Mouse (Mus musculus) heart, embryonic 10.5 days (tissue): ENCODE data around the gene Zrsr1. TPM values are rescaled to one million over a fixed set of nuclear protein-coding genes. Genes with fewer than 3 reads are reported as not detected.

Experiments used
- DNase-seq: peaks from one replicate; pipeline ENCODE4 v3.0.0-alpha.2; 2017; ENCODE audit warnings: low spot score
- H3K27ac ChIP-seq: fragments of 300-500 bp; sonication (generic); 2 replicates; pipeline ENCODE4 v1.5.1; 2016; ENCODE audit warnings: mild to moderate bottlenecking
- H3K27me3 ChIP-seq: fragments of 300-500 bp; sonication (generic); 2 replicates; pipeline ENCODE4 v1.6.1; 2016; ENCODE audit warnings: mild to moderate bottlenecking; ENCODE audit not compliant: poor library complexity, insufficient read depth, severe bottlenecking
- H3K36me3 ChIP-seq: fragments of 300-500 bp; sonication (generic); 2 replicates; pipeline ENCODE4 v1.6.1; 2016; ENCODE audit warnings: mild to moderate bottlenecking, moderate library complexity
- H3K4me1 ChIP-seq: fragments of 300-500 bp; sonication (generic); 2 replicates; pipeline ENCODE4 v1.6.1; 2016; ENCODE audit warnings: mild to moderate bottlenecking
- H3K4me3 ChIP-seq: fragments of 300-500 bp; sonication (generic); 2 replicates; pipeline ENCODE4 v1.5.1; 2016; ENCODE audit warnings: mild to moderate bottlenecking, moderate library complexity
- H3K9me3 ChIP-seq: fragments of 300-500 bp; sonication (generic); 2 replicates; pipeline ENCODE4 v1.6.1; 2016; ENCODE audit warnings: mild to moderate bottlenecking, moderate library complexity
- WGBS: fragments of 180-500 bp; shearing (Covaris S2); methylation state at CpG from one replicate; pipeline ENCODE4 v1.1.7; 2016; 5-methylcytosine and 5-hydroxymethylcytosine counted together
- polyA plus RNA-seq: library from polyadenylated mRNA; unstranded; fragments of >200 nt; fragmentation: Nextera tagmentation; extraction: Ambion mirVana; gene quantifications from 2 replicates; pipeline ENCODE4 v1.2.1, GENCODE M21; 2016

Gene Zrsr1
- polyA plus RNA-seq, 1 experiment from 2014 or later, result 2.5 TPM

- H3K36me3 ChIP-seq, result peaks cover 50% of the 10 kb centered on the region
- no peaks in the 10 kb centered on the region for H3K9me3 ChIP-seq
- WGBS, result 89% methylated on average over 1 of the region's 1 CpGs
- 0 out of 2 replicates have a peak, but pooled peaks cover 4% of the 10 kb centered on the region for H3K4me1 ChIP-seq
- no peak for DNase-seq
- no peak overlapping the region for H3K27ac ChIP-seq
- no peaks in the 10 kb centered on the region for H3K27me3 ChIP-seq
- no peak overlapping the region for H3K4me3 ChIP-seq
These were observed 33.5 kb downstream of the Zrsr1 start for GRCm38 (mm10) chr11:23005276-23005675.

- WGBS, result 8% methylated on average over 6 of the region's 6 CpGs
- Histone ChIP-seq H3K9me3 (no peaks in the 10 kb centered on the region), H3K36me3 (peaks cover 32% of the 10 kb centered on the region), H3K4me1 (0 out of 2 replicates have a peak, but pooled peaks cover 4% of the 10 kb centered on the region), H3K27me3 (no peaks in the 10 kb centered on the region), H3K4me3 (peak overlapping the region; percentile 67), H3K27ac (peak overlapping the region; percentile 90)
- DNase-seq, result no peak
These were observed 35.3 kb downstream of the Zrsr1 start for GRCm38 (mm10) chr11:23007166-23007480.

GRCm38 (mm10) chr11:23007481-23008180 lies 35.8 kb downstream of the Zrsr1 start, which contains the start of gene Fam161a:
Gene Fam161a, plus strand, starts transcription at chr11:23007531.
- Histone ChIP-seq H3K36me3 (peaks cover 27% of the 10 kb centered on the region), H3K9me3 (no peaks in the 10 kb centered on the region), H3K4me3 (peak within 1 kb of the TSS; percentile 67), H3K4me1 (0 out of 2 replicates have a peak, but pooled peaks cover 4% of the 10 kb centered on the region), H3K27ac (peak within 1 kb of the TSS; percentile 90), H3K27me3 (no peaks in the 10 kb centered on the region)
- peak; percentile 90 for DNase-seq
- under 1% methylated on average over 22 of the region's 22 CpGs for WGBS

- peak; percentile 94 for DNase-seq
- Histone ChIP-seq H3K27me3 (no peaks in the 10 kb centered on the region), H3K9me3 (no peaks in the 10 kb centered on the region), H3K36me3 (peaks cover 21% of the 10 kb centered on the region), H3K4me1 (0 out of 2 replicates have a peak, but pooled peaks cover 4% of the 10 kb centered on the region), H3K4me3 (peak overlapping the region; percentile 67), H3K27ac (peak overlapping the region; percentile 90)
- WGBS, result under 1% methylated on average over 40 of the region's 40 CpGs
These were observed 36.5 kb downstream of the Zrsr1 start for GRCm38 (mm10) chr11:23008181-23008823.

- Histone ChIP-seq H3K36me3 (peaks cover 16% of the 10 kb centered on the region), H3K27me3 (no peaks in the 10 kb centered on the region), H3K9me3 (no peaks in the 10 kb centered on the region), H3K4me1 (0 out of 2 replicates have a peak, but pooled peaks cover 4% of the 10 kb centered on the region), H3K27ac (peak overlapping the region; percentile 90; the same call in 1 of the 2 replicates), H3K4me3 (peak overlapping the region; percentile 67)
- WGBS, result 33% methylated on average over 4 of the region's 4 CpGs
- DNase-seq, result no peak
These were observed 37.0 kb downstream of the Zrsr1 start for GRCm38 (mm10) chr11:23008824-23009200.

GRCm38 (mm10) chr11:23013096-23013495 lies 41.3 kb downstream of the Zrsr1 start:
- DNase-seq, result no peak
- 63% methylated on average over 1 of the region's 1 CpGs for WGBS
- Histone ChIP-seq H3K27me3 (no peaks in the 10 kb centered on the region), H3K36me3 (no peaks in the 10 kb centered on the region), H3K9me3 (no peaks in the 10 kb centered on the region), H3K27ac (no peak overlapping the region), H3K4me3 (no peak overlapping the region), H3K4me1 (no peaks in the 10 kb centered on the region)

- Histone ChIP-seq H3K27ac (no peak overlapping the region), H3K4me3 (no peak overlapping the region), H3K27me3 (no peaks in the 10 kb centered on the region), H3K9me3 (no peaks in the 10 kb centered on the region), H3K36me3 (no peaks in the 10 kb centered on the region), H3K4me1 (no peaks in the 10 kb centered on the region)
- DNase-seq, result no peak
- WGBS, result 78% methylated on average over 4 of the region's 4 CpGs
These were observed 41.9 kb downstream of the Zrsr1 start for GRCm38 (mm10) chr11:23013580-23014294.

- no peak for DNase-seq
- H3K36me3 ChIP-seq, result no peaks in the 10 kb centered on the region
- 71% methylated on average over 6 of the region's 6 CpGs for WGBS
- no peak overlapping the region for H3K4me3 ChIP-seq
- no peaks in the 10 kb centered on the region for H3K27me3 ChIP-seq
- H3K27ac ChIP-seq, result no peak overlapping the region
- no peaks in the 10 kb centered on the region for H3K4me1 ChIP-seq
- no peaks in the 10 kb centered on the region for H3K9me3 ChIP-seq
These were observed 43.2 kb downstream of the Zrsr1 start for GRCm38 (mm10) chr11:23014996-23015395.

GRCm38 (mm10) chr11:23017943-23018342 lies 46.1 kb downstream of the Zrsr1 start:
- WGBS, result 87% methylated on average over 4 of the region's 4 CpGs
- Histone ChIP-seq H3K9me3 (no peaks in the 10 kb centered on the region), H3K4me1 (no peaks in the 10 kb centered on the region), H3K27me3 (no peaks in the 10 kb centered on the region), H3K27ac (no peak overlapping the region), H3K36me3 (no peaks in the 10 kb centered on the region), H3K4me3 (no peak overlapping the region)
- DNase-seq, result no peak

GRCm38 (mm10) chr11:23020116-23020770 lies 48.4 kb downstream of the Zrsr1 start:
- Histone ChIP-seq H3K27me3 (no peaks in the 10 kb centered on the region), H3K27ac (no peak overlapping the region), H3K9me3 (no peaks in the 10 kb centered on the region), H3K36me3 (no peaks in the 10 kb centered on the region), H3K4me1 (no peaks in the 10 kb centered on the region), H3K4me3 (no peak overlapping the region)
- WGBS, result 72% methylated on average over 24 of the region's 24 CpGs
- no peak for DNase-seq

- Histone ChIP-seq H3K27me3 (no peaks in the 10 kb centered on the region), H3K4me3 (no peak overlapping the region), H3K9me3 (no peaks in the 10 kb centered on the region), H3K4me1 (no peaks in the 10 kb centered on the region), H3K36me3 (no peaks in the 10 kb centered on the region), H3K27ac (no peak overlapping the region)
- WGBS, result 90% methylated on average over 14 of the region's 14 CpGs
- no peak for DNase-seq
These were observed 49.0 kb downstream of the Zrsr1 start for GRCm38 (mm10) chr11:23020841-23021240.

- H3K9me3 ChIP-seq, result no peaks in the 10 kb centered on the region
- DNase-seq, result no peak
- WGBS, result 78% methylated on average over 2 of the region's 2 CpGs
These were observed 51.4 kb downstream of the Zrsr1 start for GRCm38 (mm10) chr11:23023155-23023554.

More at GRCm38 (mm10) chr11:23023155-23023554, 51.4 kb downstream of the Zrsr1 start:
- no peaks in the 10 kb centered on the region for H3K27me3 ChIP-seq
- no peak overlapping the region for H3K27ac ChIP-seq
- no peak overlapping the region for H3K4me3 ChIP-seq
- H3K36me3 ChIP-seq, result no peaks in the 10 kb centered on the region
- H3K4me1 ChIP-seq, result no peaks in the 10 kb centered on the region
